Mouse (Mus musculus) lung, embryonic 15.5 days (tissue): ENCODE data around the gene Mpped2. TPM values are rescaled to one million over a fixed set of nuclear protein-coding genes. Genes with fewer than 3 reads are reported as not detected.

Source experiments
- ATAC-seq: fragments of 200-750 bp; cut with Nextera tagmentation; 2 replicates; pipeline ENCODE4 v1.8.0; 2017; ENCODE audit warnings: moderate number of reproducible peaks, borderline replicate concordance; ENCODE audit not compliant: low FRiP score, low TSS enrichment; ENCODE audit errors: extremely low read depth
- H3K27ac ChIP-seq: fragments of 300-500 bp; sonication (generic); 2 replicates; pipeline ENCODE4 v1.5.1; 2015; ENCODE audit warnings: moderate library complexity, mild to moderate bottlenecking, inconsistent platforms
- H3K27me3 ChIP-seq: fragments of 300-500 bp; sonication (generic); 2 replicates; pipeline ENCODE4 v1.6.1; 2015; ENCODE audit warnings: inconsistent platforms
- H3K36me3 ChIP-seq: fragments of 300-500 bp; sonication (generic); 2 replicates; pipeline ENCODE4 v1.6.1; 2015; ENCODE audit warnings: inconsistent platforms
- H3K4me1 ChIP-seq: fragments of 300-500 bp; sonication (generic); 2 replicates; pipeline ENCODE4 v1.6.1; 2015; ENCODE audit warnings: inconsistent platforms
- H3K4me2 ChIP-seq: fragments of 300-500 bp; sonication (generic); 2 replicates; pipeline ENCODE4 v1.6.1; 2015; ENCODE audit warnings: inconsistent platforms, mild to moderate bottlenecking, moderate library complexity
- H3K4me3 ChIP-seq: fragments of 300-500 bp; sonication (generic); 2 replicates; pipeline ENCODE4 v1.5.1; 2015; ENCODE audit warnings: mild to moderate bottlenecking, inconsistent platforms
- H3K9ac ChIP-seq: fragments of 300-500 bp; sonication (generic); 2 replicates; pipeline ENCODE4 v1.6.1; 2015; ENCODE audit warnings: inconsistent platforms
- H3K9me3 ChIP-seq: fragments of 300-500 bp; sonication (generic); 2 replicates; pipeline ENCODE4 v1.6.1; 2016; ENCODE audit warnings: inconsistent platforms
- WGBS: fragments of 180-500 bp; shearing (Covaris S2); methylation state at CpG from one replicate; pipeline ENCODE4 v1.1.7; 2015; 5-methylcytosine and 5-hydroxymethylcytosine counted together
- polyA plus RNA-seq: library from polyadenylated mRNA; unstranded; fragments of >200 nt; fragmentation: Nextera tagmentation; extraction: Ambion mirVana; gene quantifications from 2 replicates; pipeline ENCODE4 v1.2.1, GENCODE M21; 2015

Mpped2 gene
- polyA plus RNA-seq, 1 experiment from 2014 or later: 27.2 TPM

DNA sequence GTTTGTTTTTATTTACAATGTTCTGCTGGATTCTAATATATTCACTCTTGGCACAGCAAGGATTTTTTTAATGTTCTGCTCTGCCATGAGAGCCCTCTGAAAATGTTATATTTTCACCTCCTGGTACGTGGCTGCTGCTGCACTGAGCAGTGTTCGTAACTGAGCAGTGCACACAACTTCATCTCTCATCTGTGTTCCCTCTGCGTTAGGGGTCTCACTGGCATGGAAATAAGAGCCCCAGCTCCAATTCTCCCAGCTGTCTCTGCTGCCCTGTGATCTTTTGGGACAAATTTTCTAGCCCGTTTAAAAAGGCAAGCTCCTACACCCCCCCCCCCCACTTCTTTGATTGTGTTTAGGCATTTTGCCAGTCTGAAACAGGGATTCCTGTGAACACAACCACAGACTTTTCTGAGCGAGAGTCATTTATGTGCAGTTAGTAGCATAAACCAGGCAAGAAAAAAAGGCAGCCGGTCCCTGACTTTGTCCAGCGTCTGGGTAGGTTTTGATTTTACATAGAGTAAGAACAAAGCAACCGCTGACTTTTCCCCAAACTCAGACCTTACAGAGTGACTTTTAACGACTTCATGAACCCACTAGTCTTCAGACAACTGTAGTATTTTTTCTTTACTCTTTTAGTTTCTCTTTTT, 9.8 kb upstream of the Mpped2 start:
- no peaks in the 10 kb centered on the region for H3K27me3 ChIP-seq
- ATAC-seq: peak; percentile 55; the same call in 1 of the 2 replicates
- H3K27ac ChIP-seq: peak overlapping the region; percentile 33; the same call in 1 of the 2 replicates
- H3K4me2 ChIP-seq: peak overlapping the region; percentile 40
- 27% methylated on average over 9 of the region's 9 CpGs for WGBS
- no peak overlapping the region for H3K9ac ChIP-seq
- no peaks in the 10 kb centered on the region for H3K9me3 ChIP-seq
- no peak overlapping the region for H3K4me3 ChIP-seq
- H3K36me3 ChIP-seq: no peaks in the 10 kb centered on the region
- H3K4me1 ChIP-seq: peaks cover 16% of the 10 kb centered on the region

GRCm38 (mm10) chr2:106683832-106684231, 9.2 kb upstream of the Mpped2 start:
- H3K27me3 ChIP-seq: no peaks in the 10 kb centered on the region
- 51% methylated on average over 4 of the region's 4 CpGs for WGBS
- ATAC-seq: no peak
- no peak overlapping the region for H3K9ac ChIP-seq
- no peaks in the 10 kb centered on the region for H3K9me3 ChIP-seq
- peaks cover 16% of the 10 kb centered on the region for H3K4me1 ChIP-seq
- H3K36me3 ChIP-seq: no peaks in the 10 kb centered on the region
- H3K4me2 ChIP-seq: peak overlapping the region; percentile 40
- no peak overlapping the region for H3K4me3 ChIP-seq
- H3K27ac ChIP-seq: peak overlapping the region; percentile 33; the same call in 1 of the 2 replicates

DNA sequence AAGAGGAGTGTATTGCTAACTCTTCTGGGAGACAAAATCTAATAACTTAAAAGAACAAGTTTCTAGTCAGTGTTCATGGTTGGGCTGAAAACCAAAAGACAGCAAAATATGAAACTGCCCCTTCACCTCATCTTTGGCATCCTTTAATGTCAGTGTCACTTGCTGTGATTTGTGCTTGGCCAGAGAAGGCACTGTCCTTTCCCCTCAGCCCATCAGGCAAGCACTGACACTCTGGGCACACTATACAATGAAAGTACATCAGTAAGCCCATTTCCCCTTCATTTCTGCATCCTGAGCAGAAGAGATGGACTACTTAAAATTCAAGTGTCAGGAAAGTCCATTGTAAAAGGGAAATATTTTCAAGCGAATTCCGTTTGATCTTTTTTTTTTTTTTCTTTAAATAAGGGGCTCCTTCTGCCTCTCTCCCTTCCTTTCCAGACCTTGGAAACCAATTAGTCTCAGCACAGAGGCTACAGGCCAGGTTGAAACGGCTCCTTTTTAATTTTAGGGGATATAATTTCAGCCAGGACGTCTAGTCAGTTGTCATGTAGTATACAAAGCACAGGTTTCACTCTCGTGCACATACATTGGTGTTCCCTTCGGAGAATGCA, 1.2 kb upstream of the Mpped2 start:
- Histone ChIP-seq H3K4me2 (peak overlapping the region; percentile 100), H3K9me3 (no peaks in the 10 kb centered on the region), H3K4me3 (no peak overlapping the region; the same call in 1 of the 2 replicates), H3K9ac (no peak overlapping the region), H3K27ac (no peak overlapping the region), H3K27me3 (no peaks in the 10 kb centered on the region), H3K4me1 (peaks cover 39% of the 10 kb centered on the region), H3K36me3 (no peaks in the 10 kb centered on the region)
- no peak for ATAC-seq
- 13% methylated on average over 6 of the region's 6 CpGs for WGBS

- peak overlapping the region; percentile 100 for H3K4me2 ChIP-seq
- H3K9ac ChIP-seq: no peak overlapping the region
- peak overlapping the region; percentile 95 for H3K4me3 ChIP-seq
- H3K4me1 ChIP-seq: peaks cover 39% of the 10 kb centered on the region
- no peaks in the 10 kb centered on the region for H3K27me3 ChIP-seq
- WGBS: 3% methylated on average over 14 of the region's 14 CpGs
- no peaks in the 10 kb centered on the region for H3K36me3 ChIP-seq
- no peak for ATAC-seq
- H3K27ac ChIP-seq: no peak overlapping the region
- no peaks in the 10 kb centered on the region for H3K9me3 ChIP-seq
These were observed 675 bp upstream of the Mpped2 start for GRCm38 (mm10) chr2:106692405-106692782.

GRCm38 (mm10) chr2:106693702-106694566, 865 bp downstream of the Mpped2 start:
- peak overlapping the region; percentile 95 for H3K4me3 ChIP-seq
- no peaks in the 10 kb centered on the region for H3K27me3 ChIP-seq
- H3K27ac ChIP-seq: peak overlapping the region; percentile 92

DNA sequence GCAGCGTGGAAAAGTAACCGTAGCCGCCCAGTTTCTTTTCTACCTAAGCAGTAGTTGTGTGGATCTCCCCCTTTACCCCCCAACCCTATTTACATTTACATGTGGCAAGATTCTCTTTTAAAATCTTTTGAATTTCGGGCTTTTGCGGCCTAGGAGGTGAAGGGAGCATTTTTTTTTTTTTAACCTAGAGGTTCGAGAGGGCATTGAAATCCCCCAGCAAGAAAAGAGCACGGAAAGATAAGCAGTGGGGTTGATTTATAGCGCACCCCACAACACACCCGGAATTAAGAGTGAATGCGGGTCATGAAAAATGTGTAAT, 1.5 kb downstream of the Mpped2 start:
- Histone ChIP-seq H3K4me3 (peak overlapping the region; percentile 95), H3K9me3 (no peaks in the 10 kb centered on the region), H3K4me1 (peaks cover 39% of the 10 kb centered on the region), H3K36me3 (no peaks in the 10 kb centered on the region), H3K4me2 (peak overlapping the region; percentile 100), H3K27ac (peak overlapping the region; percentile 92), H3K9ac (peak overlapping the region; percentile 83), H3K27me3 (no peaks in the 10 kb centered on the region)
- under 1% methylated on average over 10 of the region's 10 CpGs for WGBS
- no peak for ATAC-seq

More at GRCm38 (mm10) chr2:106693702-106694566, 865 bp downstream of the Mpped2 start:
- no peaks in the 10 kb centered on the region for H3K36me3 ChIP-seq
- peaks cover 39% of the 10 kb centered on the region for H3K4me1 ChIP-seq
- peak overlapping the region; percentile 100 for H3K4me2 ChIP-seq
- no peaks in the 10 kb centered on the region for H3K9me3 ChIP-seq
- H3K9ac ChIP-seq: peak overlapping the region; percentile 83
- 1% methylated on average over 72 of the region's 91 CpGs for WGBS
- peak; percentile 76 for ATAC-seq

DNA sequence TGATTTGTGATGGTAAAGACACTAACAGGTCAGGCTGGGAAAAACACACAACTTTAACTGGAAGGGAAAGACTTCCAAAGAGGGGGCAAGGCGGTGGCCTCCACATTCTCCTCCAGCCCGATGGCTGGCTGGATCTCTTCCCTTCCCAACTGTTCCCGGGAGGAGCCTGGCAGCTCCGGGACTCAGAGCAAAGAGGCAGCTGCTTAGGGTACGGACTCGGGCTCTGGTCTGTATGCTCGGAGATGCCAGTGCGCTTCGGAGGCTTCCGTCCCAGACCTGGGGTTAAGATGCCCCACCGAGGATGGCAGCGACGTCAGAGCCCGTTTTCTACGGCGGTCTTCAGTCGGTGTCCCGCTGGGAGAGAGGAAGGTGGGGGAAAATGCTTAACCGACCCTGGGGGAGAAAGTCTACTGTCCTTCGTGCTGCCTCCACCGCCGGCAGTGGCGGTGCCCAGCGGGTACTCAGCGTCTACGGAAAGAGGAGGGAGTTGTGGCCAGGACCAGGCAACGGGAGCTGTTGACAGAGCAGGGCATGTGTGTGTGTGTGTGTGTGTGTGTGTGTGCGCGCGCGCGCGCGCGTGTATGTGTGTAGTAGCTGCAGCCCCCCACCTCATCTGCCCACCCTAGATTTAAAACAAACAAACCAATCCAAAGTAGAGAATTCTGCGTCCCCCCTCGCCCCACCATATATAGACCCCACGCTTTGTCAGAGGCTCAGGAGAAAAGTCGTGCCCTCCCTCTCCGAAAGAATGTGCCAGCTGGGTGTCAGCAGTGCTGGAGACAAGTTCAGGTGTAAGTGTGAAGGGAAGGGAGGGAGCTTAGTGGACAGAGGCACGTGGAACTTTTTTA, 2.0 kb downstream of the Mpped2 start:
- ATAC-seq: no peak
- Histone ChIP-seq H3K9ac (peak overlapping the region; percentile 83), H3K4me1 (peaks cover 39% of the 10 kb centered on the region), H3K4me3 (peak overlapping the region; percentile 95), H3K27ac (peak overlapping the region; percentile 92), H3K36me3 (no peaks in the 10 kb centered on the region), H3K4me2 (peak overlapping the region; percentile 100), H3K27me3 (no peaks in the 10 kb centered on the region), H3K9me3 (no peaks in the 10 kb centered on the region)
- WGBS: under 1% methylated on average over 41 of the region's 41 CpGs

GRCm38 (mm10) chr2:106695734-106696022, 2.6 kb downstream of the Mpped2 start:
- no peaks in the 10 kb centered on the region for H3K9me3 ChIP-seq
- ATAC-seq: no peak
- H3K9ac ChIP-seq: peak overlapping the region; percentile 83; the same call in 1 of the 2 replicates
- H3K4me1 ChIP-seq: peaks cover 39% of the 10 kb centered on the region
- no peaks in the 10 kb centered on the region for H3K27me3 ChIP-seq
- H3K27ac ChIP-seq: no peak overlapping the region
- H3K4me2 ChIP-seq: peak overlapping the region; percentile 100
- peak overlapping the region; percentile 95 for H3K4me3 ChIP-seq
- no peaks in the 10 kb centered on the region for H3K36me3 ChIP-seq
- WGBS: 4% methylated on average over 13 of the region's 13 CpGs

DNA sequence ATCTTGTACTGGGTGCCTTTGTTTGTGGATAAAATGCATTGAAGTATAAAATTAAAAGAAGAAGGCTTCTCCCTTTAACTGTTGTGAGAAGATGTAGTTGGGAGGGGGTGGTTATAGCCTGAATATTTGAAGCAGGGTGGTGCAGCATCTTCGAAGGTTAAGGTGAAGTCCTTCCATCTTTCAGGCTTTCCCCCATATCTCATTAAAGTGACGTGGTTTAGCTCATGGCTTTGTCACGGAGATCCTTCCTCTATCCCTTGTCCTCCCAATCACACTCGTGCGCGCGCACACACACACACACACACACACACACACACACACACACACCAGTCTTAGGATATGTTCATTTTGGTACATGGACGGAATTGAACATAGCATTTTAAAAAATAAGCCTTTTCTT, 3.3 kb downstream of the Mpped2 start:
- peaks cover 39% of the 10 kb centered on the region for H3K4me1 ChIP-seq
- H3K9me3 ChIP-seq: no peaks in the 10 kb centered on the region
- no peak for ATAC-seq
- peak overlapping the region; percentile 100; the same call in 1 of the 2 replicates for H3K4me2 ChIP-seq
- H3K4me3 ChIP-seq: peak overlapping the region; percentile 95; the same call in 1 of the 2 replicates
- no peaks in the 10 kb centered on the region for H3K36me3 ChIP-seq
- 77% methylated on average over 8 of the region's 8 CpGs for WGBS
- H3K9ac ChIP-seq: no peak overlapping the region
- H3K27me3 ChIP-seq: no peaks in the 10 kb centered on the region
- H3K27ac ChIP-seq: no peak overlapping the region

GRCm38 (mm10) chr2:106705664-106706063, 12.6 kb downstream of the Mpped2 start:
- Histone ChIP-seq H3K4me2 (no peak overlapping the region), H3K27me3 (no peaks in the 10 kb centered on the region), H3K4me1 (0 out of 2 replicates have a peak, but pooled peaks cover 3% of the 10 kb centered on the region), H3K9me3 (no peaks in the 10 kb centered on the region), H3K36me3 (no peaks in the 10 kb centered on the region), H3K4me3 (no peak overlapping the region), H3K9ac (no peak overlapping the region), H3K27ac (no peak overlapping the region)
- WGBS: 72% methylated on average over 5 of the region's 5 CpGs
- no peak for ATAC-seq

DNA sequence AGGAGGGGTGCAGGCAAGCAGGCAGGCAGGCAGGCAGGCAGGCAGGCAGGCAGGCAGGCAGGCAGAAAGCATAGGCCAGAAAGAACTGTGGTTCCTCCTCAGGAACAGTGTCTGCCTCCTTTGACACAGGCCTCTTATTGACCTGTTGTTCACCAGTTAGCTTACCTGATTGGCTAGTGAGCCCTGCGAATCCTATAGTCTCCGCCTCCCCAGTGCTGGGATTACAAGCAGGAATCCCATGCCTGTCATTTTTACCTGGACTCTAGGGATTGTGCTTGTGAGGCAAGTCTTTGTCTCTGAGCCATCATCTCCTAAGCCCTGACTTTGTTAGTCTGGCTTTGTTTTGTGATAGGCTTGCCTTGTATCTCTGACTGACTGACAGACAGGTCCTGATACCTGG, 14.1 kb downstream of the Mpped2 start:
- H3K9me3 ChIP-seq: no peaks in the 10 kb centered on the region
- no peaks in the 10 kb centered on the region for H3K27me3 ChIP-seq
- no peak overlapping the region for H3K9ac ChIP-seq
- 86% methylated on average over 2 of the region's 2 CpGs for WGBS
- H3K27ac ChIP-seq: no peak overlapping the region
- H3K4me3 ChIP-seq: no peak overlapping the region
- no peaks in the 10 kb centered on the region for H3K36me3 ChIP-seq
- peaks cover 14% of the 10 kb centered on the region for H3K4me1 ChIP-seq
- H3K4me2 ChIP-seq: no peak overlapping the region
- ATAC-seq: no peak
